Mouse (Mus musculus) adrenal gland, postnatal 25 days (tissue): ENCODE measurements at regions not wholly inside any gene's neighbourhood (a gene's known extent, or its start where the extent isn't known, plus 50 kb on each side); places are given as distances from the start of the nearest gene placed in this dataset.
"Not testable (repeated sequence)": the region's sequence is repeated elsewhere in the genome, so short reads cannot be mapped to it uniquely, and the experiment has no call there.

ENCODE experiments used
- DNase-seq: peaks from one replicate; pipeline ENCODE4 v3.0.0; 2021; ENCODE audit warnings: mixed read lengths

DNA sequence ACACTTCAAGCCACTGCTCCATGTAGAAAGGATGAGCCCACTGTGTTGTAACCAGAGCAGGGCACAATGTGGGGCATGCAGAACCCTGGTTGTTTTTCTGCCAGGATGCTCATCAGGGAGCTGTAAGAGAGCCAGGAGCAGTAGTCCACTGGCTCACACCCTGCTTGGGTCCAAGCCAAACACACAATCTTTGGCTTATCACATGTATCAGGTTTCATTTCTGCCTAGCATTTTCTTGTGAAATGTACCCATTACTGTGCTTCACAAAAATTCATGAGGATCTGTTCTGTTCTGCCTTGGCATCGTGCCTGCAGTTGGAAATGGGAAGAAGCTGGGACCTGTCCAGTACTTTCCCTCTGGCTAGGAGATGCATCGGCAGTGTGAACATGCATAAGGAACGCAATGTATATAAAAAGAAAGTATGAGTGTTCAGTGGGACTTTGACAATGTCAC is 491.6 kb upstream of the Igfbp3 start:
- DNase-seq: peak; percentile 32

DNA sequence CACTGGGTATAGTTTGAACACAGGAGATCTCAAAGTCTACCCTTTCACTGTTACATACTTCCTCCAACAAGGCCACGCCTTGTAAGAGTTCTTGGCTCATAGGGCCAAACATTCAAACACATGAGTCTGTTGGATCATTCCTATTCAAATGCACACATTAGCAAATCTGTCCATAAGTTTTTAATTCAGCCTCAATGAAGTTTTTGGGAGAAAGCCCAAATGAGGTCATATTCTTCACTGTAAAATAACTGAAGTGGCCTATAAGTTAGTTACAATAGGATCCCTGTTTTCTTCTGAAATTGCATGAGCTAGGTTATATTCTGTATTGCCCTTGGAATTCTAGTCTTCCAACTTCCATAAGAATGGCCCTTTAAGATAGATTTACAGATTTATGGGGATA is 483.9 kb upstream of the Igfbp3 start:
- DNase-seq: no peak

DNA sequence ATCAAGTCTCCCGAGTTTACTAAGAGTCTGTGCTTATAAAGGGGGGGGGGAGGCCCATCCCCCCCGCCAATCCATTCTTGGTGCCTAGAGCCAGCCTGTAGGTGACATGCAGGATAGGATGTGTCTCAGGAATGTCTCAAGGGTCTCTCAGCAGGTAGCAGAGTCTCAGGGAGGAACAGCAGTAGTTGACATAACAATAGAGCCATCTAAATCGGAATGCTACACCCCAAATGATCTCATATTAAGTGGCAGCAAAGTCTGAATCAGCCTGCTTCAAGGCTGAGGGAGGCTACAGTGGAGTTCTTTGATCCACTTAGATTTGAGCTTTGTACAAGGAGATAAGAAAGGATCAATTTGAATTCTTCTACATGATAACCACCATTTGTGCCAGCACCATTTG is 476.0 kb upstream of the Igfbp3 start:
- DNase-seq: not testable (repeated sequence)

DNA sequence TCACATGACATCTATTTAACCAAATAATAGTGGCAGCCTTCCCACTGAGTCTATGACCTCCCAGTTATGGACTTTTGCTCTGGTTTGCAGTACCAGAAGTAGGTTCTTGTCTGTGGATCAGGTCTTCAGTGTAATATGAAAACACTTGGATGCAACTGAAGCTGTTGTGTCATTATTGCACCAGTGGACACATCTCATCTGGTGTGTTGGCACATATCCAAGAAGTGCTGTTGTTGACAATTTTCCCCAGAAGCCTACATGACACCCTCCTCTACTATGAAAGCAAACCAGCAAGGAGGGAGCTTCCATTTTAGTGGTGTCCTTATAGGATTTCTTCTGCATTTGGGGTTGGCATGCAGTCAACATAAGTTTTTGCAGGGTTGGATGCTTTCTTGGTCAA is 459.1 kb upstream of the Igfbp3 start:
- no peak for DNase-seq

DNA sequence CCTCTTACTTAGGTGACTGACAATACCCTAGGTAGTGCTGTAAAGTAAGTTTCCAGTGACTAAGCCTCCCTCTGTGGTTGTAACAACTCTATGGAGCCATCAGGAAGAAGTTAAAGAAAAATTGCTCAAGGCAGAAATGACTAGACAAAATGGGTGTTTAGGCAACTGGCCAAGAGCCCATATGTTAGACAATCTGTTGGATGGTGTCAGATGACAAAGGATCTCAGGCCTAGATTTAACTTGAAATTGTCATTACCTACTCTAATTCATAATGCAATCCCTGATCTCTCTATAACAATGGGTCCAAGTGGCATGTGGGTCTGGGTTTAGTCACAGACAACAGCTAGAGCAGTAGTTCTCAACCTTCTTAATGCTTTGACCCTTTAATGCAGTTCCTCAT is 416.9 kb upstream of the Igfbp3 start:
- no peak for DNase-seq

DNA sequence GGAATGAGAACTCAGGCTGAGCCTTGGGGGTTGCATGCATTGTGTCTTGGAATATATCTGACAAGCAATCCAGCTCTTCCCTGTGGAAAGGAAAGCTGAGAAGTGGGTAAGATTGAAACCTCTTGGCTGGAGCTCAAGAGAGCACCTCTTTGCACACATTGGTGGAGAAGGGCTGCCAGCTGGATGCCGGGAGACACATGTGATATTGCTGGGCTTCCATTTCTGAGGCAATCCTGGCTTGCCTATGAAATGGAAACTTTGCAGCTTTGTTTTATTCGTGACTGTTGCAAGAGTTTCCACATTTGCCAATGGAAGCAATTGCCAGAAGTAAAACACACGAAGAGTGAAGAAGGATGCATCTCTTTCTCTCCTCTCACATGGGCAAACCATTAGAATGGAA is 411.5 kb upstream of the Igfbp3 start:
- peak; percentile 4 for DNase-seq

DNA sequence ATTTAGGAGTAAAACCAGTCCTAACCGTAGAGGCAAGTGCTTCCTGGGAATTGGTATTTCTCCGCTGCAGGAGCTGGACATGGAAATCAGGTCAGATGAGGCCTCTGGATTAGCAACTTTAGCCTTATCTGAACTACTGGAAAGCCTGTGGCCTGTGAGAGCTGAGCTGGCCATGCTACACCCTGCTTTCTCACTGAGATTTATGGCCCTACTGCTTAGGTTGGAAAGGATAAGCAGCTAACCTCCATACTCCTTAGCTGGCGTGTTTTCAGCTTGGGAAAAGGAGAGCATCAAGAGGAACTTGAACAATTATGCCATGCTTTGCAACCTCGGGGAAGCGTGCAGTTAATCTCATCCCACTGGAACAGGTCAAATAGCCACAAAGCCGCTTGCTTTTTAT is 406.6 kb upstream of the Igfbp3 start:
- no peak for DNase-seq

DNA sequence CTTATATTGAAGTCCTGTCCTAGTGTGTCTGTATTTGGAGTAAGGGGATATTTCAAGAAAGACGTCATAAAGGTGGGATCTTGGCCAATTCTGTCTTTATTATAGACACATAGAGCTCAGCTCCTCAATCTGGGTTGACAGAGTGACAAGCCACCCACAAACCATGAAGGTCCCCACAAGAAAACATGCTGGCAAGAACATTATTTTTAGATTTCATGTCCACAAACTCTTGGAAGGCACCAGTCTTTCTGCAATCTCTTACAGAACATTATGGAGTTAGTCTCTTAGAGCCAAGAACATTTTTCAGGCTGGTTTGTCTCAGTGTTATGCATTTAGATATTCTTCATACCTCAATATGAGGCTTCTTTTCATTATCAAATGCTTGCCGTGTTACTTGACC is 397.0 kb upstream of the Igfbp3 start:
- DNase-seq: no peak

DNA sequence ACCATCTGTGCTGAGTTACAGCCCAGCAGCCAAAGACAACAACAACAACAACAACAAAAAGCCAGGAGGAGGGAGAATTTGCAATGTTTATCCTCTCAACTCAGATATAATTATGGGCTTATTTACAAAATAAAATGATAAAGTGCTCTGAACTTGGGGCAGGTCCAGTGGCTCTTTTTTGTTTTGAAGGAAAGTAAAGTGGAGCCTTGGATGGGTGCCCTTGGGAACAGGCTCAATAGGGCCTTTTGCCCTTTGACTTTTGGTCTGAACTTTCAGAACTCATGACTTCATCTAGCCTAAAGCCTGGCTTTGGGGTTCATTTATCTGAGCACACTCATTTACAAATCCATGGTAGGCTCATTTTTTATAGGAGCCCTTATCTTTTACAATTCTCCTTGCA is 396.2 kb upstream of the Igfbp3 start:
- DNase-seq: no peak

DNA sequence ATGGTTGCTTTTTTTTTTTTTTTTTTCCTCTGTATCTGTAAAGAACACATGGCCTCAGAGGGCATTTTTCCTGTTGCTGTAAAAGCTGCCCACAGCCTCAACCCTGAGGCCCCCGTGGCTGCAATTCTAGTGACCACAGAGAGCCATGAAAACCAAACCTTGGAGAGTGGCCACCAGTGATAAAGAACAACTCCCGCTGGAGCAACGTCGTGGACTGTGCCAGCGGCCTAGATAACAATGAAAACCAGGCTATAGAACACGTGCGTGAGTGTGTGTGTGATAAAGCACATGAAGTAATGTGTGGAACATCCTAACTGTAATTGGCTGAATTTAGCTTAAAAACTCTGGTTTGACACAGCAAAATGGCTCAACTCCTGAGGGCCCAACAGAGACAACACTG is 392.9 kb upstream of the Igfbp3 start:
- no peak for DNase-seq

DNA sequence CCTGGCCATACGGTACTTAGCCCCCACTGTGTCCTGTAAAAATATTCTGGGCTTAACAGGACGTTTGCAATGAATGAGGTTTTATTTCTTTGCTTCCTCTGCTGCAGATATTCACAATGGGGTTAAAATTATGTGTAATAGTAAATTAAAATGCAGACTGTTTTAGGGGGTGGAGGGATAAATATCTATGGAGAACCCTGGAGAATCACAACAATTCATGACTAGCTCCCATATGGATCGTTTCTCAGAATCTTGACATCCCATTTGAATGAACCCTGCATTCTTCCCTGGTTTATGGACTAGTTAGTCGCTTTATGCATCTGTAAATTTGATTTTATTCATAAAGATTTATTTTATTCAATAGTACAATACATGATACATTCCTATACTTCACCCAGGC is 378.3 kb upstream of the Igfbp3 start:
- no peak for DNase-seq

DNA sequence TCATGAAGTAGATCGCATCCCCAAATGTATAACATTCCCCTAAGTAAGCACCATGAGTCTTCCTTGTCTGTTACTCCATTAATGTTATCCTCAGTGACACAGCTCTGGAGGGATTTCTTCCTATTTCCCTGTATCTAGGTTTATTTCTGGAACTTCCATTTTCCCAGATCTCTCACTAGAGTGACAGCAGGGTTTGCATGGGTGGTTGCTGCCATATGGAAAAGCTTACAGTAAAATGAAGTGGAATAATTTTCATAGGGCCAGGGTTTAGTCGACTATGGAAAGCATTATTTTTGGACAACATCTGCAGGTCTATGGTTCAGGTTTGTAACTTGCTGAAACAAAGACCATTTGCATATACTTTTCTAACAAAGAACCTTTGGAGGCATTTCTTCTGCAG is 369.6 kb upstream of the Igfbp3 start:
- no peak for DNase-seq

DNA sequence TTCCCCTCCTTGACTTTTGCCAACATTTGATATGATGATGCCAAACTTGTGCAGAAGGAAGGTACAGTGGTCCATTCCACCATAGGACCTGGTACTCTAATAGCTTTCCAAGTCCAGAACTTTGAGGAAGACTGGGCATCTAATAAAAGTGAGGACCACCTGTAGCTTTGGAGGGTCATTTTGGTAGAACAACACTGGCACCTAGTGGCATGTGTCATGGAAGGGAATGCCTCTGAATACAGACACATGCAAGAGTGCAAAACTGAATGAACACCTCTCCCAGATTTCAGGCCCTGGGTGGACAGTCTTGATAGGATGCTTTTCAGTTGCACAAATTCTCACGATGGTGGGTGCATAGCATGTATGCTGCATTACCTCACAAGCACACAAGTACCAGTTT is 354.8 kb upstream of the Igfbp3 start:
- DNase-seq: peak; percentile 4

DNA sequence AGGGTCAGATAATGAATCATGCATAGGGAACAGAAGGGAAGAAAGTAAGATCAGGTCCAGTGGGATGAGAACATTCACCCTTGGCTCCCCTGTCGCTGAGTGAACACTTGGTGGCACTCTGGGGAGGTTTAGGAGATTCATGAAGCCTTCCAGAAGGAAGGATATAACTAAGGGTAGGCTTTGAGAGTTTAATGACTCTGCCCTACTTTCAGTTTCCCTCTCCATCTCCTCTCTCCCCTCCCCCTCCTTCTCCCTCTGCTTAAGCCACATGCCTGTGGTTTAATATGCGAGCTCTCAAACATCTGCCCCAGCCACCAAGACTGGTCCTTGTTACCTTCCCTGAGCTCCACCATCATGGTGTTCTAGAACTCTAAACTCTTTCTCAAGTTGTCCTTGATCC is 348.3 kb upstream of the Igfbp3 start:
- no peak for DNase-seq

DNA sequence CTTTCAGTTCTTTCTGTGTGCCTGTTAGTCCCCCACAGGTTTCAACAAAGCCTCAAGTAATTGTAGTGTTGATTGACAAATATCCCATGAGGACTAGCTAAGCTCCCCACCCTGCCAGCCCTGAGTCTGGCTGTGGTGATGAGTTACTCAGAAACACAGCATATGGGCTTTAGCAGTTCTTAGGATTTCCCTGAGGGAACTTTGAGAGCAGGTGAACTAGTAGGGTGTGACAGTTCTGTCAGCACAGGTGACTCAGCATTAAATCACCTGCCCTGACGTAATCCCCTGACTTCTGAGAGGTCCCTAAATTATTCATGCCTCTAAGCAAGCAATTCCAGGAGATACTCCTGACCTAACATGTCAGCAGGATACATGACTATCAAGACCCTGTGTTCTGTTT is 347.7 kb upstream of the Igfbp3 start:
- no peak for DNase-seq

DNA sequence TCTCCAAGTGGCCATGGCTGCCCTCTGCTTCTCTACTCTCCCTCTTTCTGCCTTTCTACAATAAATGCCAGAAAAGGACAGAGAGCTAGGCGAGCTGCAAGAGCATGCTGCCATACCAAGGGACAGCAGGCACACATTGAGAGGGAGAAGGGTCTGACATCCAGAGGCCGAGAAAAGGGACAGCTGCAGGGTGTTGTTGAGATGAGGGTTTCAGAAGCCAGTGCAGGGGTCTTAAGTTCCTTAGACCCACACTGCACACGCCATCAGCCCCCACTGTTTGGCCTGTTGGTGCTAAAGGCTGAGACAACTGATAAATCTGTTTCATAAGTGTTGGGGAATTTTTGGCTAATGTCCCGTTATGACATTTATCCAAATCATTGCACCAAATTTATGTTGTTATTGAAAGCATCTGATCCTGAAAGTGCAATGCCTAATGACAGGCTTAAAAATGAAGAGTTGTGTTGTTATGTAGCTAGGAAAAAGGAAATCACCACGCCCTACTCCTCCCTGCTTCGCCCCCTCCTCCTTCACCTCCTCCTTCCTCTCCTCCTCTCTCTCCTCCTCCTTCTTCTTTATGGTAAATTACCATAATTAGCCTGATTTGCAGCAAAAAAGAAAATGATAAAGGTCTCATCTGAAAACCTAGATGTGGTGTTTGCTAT is 342.0 kb upstream of the Igfbp3 start:
- no peak for DNase-seq

DNA sequence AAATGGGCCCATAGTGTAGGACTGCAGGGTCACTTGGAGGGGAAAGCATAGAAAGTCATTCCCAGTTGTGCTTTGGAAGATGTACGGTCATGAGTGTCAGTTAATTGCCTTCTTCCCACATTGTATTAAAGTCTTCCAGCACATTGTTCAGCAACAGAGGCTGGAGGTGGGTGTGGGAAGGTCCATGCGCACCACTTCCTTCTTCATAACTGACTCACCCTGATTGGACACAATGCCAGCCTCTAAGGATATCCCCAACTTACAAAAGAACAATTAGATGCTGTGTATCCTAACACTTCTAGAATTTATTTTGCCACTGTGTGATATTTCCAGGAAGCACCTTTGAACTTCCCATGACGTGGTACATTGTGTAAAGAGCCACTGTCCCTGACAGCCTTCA is 338.4 kb upstream of the Igfbp3 start:
- DNase-seq: no peak

DNA sequence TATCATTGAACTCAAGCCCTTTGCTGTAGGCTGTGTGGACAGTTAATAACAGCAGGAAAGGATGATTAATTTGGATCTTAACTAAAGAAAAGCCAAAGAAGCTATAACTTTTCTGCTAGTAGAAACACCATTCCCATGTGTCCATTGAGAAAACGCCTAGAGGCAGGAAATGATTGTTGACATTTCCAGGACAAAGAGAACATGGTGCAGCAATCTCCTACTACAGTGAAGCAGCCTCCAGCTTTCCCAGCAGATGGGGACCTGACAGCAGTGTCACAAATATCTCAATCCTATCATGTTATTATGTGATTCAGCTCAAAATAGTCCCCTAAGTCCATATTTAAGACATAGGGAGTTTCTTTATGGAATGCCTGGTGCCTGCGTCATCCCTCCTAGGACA is 334.1 kb upstream of the Igfbp3 start:
- no peak for DNase-seq

DNA sequence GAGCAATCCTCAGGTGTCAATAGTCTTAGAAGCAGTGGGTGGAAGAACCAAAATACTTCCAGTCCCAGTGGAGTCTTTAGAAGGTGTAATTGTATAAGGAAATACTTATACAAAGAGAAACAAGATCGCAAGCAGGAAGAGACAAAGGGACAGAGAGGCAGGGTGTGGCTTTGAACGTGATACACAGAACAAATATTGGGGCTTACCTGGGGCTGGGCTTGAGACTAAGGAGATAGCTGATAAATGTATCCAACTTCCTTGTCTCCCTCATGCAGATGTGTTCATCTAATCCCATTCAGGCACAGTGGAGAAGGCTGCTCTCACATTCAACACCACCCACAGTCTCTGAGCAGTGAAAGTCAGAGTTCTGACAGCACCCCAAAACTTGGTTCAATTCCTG is 331.9 kb upstream of the Igfbp3 start:
- DNase-seq: no peak

DNA sequence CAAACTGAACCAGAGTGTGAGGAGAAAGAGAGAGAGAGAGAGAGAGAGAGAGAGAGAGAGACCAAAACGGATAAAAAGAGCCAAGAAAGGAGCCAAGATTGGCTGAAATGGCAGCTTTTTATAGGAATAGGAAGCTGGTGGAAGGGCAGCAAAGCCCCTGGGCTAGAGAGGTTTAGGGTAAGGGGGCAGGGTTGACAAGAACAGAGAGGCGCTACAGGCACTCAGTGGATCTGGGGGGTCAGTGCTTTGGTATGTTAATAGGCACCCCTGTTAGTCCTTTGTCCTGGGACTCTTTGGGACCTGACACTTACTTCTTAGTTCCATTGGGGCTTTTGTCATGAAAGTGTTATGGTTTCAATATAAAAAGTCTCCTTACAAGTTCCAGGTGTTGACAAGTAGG is 320.9 kb upstream of the Igfbp3 start:
- no peak for DNase-seq

DNA sequence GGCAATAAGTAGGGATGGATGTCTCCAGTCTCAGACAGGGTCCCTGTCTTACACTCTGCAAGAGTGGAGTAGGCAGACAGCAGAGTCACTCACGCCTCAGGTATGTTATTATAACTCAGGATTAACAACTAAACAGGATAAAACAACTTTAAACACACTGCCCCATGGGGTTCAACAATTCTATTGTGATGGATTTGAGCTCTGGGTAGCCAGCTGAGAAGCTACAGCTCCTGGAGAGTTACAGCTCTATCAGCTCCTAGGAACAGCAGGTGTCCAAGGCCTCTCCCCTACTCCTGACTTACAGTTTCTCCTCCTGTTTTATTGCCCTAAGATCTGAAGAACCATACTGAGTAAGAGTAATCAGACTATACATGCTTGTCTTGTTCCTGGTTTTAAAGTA is 319.6 kb upstream of the Igfbp3 start:
- DNase-seq: no peak

DNA sequence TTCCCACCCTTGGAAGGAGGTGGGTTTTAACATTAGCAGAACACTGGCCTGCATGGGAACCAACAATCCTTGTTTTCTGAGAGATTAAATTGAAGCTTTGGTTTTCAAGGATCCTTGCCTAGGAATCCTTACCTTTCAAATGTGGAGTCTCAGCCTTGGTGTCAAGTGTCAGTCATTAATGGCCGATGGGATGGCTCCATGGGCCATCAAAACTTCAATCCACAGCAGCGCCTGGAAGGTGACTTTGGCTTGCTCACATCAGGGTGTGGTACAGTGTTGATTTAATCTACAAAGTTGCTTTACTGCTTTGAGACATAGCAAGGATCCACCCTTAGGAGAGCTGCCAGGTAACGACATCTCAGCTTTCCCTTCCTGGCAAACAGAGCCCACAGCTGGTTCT is 318.1 kb upstream of the Igfbp3 start:
- DNase-seq: no peak

DNA sequence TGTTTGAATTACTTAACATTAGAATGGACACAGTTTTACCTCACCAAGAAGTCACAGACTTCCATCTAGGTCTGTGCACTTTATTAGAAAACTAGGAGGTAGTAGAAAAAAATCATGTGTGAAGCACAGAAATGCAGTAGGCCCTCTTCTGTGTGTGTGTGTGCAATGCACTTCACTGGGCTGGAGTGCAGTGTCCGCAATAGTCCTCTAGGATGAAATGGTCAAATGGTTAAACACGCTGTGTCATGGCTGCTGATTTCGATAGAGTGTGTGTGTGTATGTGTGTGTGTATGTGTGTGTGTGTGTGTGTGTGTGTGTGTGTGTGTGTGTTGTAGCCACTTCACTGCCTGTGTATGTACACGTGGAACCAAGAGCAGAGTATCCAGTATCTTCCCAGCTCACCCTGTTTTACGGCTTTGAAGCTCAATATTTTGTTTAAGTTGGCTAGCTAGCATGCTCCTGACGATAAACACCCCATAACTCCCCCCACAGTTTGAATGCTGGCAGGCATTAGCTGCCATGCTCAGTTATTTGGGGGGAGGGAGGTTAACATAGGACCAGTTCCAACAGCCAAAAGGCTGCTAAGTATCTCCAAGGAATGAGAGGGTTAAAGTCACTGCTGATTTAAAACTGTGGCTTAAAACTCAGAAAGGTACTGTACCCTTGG is 316.9 kb upstream of the Igfbp3 start:
- DNase-seq: no peak

DNA sequence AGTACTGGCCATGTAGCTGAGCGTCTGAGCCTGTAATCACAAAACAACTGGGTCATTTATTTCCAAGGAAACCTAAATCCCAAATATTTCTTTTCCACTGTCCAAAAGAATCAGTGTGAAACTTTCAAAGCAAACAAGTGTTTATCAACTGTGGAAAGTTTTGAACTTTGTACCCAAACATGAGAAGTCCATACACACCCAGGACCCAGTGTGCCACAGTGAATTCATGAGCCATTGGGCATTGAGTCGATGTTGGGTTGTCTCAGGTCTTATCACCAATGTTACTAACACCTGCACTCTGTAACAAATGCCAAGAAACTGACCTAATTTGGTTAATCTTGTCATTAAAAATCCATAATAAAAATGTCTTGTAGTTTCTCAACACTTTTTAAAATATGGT is 305.8 kb upstream of the Igfbp3 start:
- DNase-seq: no peak

DNA sequence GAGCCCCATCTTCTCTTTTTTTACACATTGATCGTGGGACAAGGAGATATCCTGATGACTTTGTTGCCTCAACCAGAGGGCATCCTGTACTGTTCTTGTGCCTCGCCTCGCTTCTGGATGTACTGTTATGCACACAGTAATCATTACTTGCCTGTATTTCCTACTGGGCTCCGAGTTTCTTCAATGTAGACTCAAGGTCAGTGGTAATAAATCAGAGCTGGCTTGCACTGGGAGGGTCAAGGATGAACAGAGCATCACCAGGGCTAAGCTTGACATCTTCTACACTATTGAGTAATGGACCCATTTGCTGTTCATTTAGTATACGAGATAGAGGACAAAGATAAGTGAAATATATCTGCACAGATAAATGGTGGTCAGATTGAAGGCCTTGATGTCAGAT is 295.1 kb upstream of the Igfbp3 start:
- no peak for DNase-seq
